Mouse (Mus musculus): ENCODE measurements around the gene Mmgt2. TPM values are rescaled to one million over a fixed set of nuclear protein-coding genes. Genes with fewer than 3 reads are reported as not detected.

Gene Mmgt2
- polyA plus RNA-seq, 1 experiment from 2014 or later: 57.4 TPM

GRCm38 (mm10) chr11:62635406-62635805 is 13.1 kb upstream of the Mmgt2 start:
- Histone ChIP-seq H3K9me3 (ENCODE audit: control insufficient read depth, low read length) (no peaks in the 10 kb centered on the region), H3K4me2 (ENCODE audit: low read length) (no peak overlapping the region), H3K36me3 (ENCODE audit: control insufficient read depth, insufficient read depth, low read length) (no peaks in the 10 kb centered on the region; the same call in 1 of the 2 replicates), H3K27me3 (replicated peaks; ENCODE audit: control insufficient read depth, insufficient read depth, low read length) (no peaks in the 10 kb centered on the region), H3K9ac (ENCODE audit: low read length) (no peak overlapping the region), H3K4me3 (ENCODE audit: low read depth, low read length) (no peak overlapping the region), H3K4me1 (replicated peaks; ENCODE audit: control insufficient read depth, insufficient read depth, low read length) (peaks cover 12% of the 10 kb centered on the region), H3K27ac (ENCODE audit: low read depth) (no peak overlapping the region)
- DNase-seq (ENCODE audit: low spot score) (no peak), ATAC-seq (replicated peaks; ENCODE audit: low FRiP score, low TSS enrichment, low read depth) (no peak)
- 63% methylated on average over 3 of the region's 3 CpGs for WGBS

- DNase-seq (ENCODE audit: low spot score): no peak
- Histone ChIP-seq H3K27me3 (replicated peaks; ENCODE audit: control insufficient read depth, insufficient read depth, low read length) (no peaks in the 10 kb centered on the region), H3K4me1 (replicated peaks; ENCODE audit: control insufficient read depth, insufficient read depth, low read length) (peaks cover 5% of the 10 kb centered on the region), H3K9me3 (ENCODE audit: control insufficient read depth, low read length) (no peaks in the 10 kb centered on the region), H3K27ac (ENCODE audit: low read depth) (no peak overlapping the region), H3K9ac (ENCODE audit: low read length) (no peak overlapping the region), H3K4me3 (ENCODE audit: low read depth, low read length) (no peak overlapping the region), H3K4me2 (ENCODE audit: low read length) (no peak overlapping the region), H3K36me3 (ENCODE audit: control insufficient read depth, insufficient read depth, low read length) (no peaks in the 10 kb centered on the region; the same call in 1 of the 2 replicates)
- ATAC-seq (replicated peaks; ENCODE audit: low FRiP score, low TSS enrichment, low read depth): no peak
- WGBS: 59% methylated on average over 11 of the region's 11 CpGs
These were observed 12.2 kb upstream of the Mmgt2 start for GRCm38 (mm10) chr11:62636105-62636839.

GRCm38 (mm10) chr11:62636840-62637221 is 11.6 kb upstream of the Mmgt2 start:
- 75% methylated on average over 3 of the region's 3 CpGs for WGBS
- ATAC-seq (replicated peaks; ENCODE audit: low FRiP score, low TSS enrichment, low read depth): no peak
- no peaks in the 10 kb centered on the region for H3K27me3 ChIP-seq (replicated peaks; ENCODE audit: control insufficient read depth, insufficient read depth, low read length)
- DNase-seq (ENCODE audit: low spot score): no peak
- no peak overlapping the region for H3K27ac ChIP-seq (ENCODE audit: low read depth)
- peaks cover 5% of the 10 kb centered on the region for H3K4me1 ChIP-seq (replicated peaks; ENCODE audit: control insufficient read depth, insufficient read depth, low read length)
- H3K4me2 ChIP-seq (ENCODE audit: low read length): no peak overlapping the region
- no peak overlapping the region for H3K4me3 ChIP-seq (ENCODE audit: low read depth, low read length)
- H3K9me3 ChIP-seq (ENCODE audit: control insufficient read depth, low read length): no peaks in the 10 kb centered on the region
- H3K9ac ChIP-seq (ENCODE audit: low read length): no peak overlapping the region
- no peaks in the 10 kb centered on the region; the same call in 1 of the 2 replicates for H3K36me3 ChIP-seq (ENCODE audit: control insufficient read depth, insufficient read depth, low read length)

GRCm38 (mm10) chr11:62637401-62637800 is 11.1 kb upstream of the Mmgt2 start:
- H3K4me1 ChIP-seq (replicated peaks; ENCODE audit: control insufficient read depth, insufficient read depth, low read length): peaks cover 7% of the 10 kb centered on the region
- H3K27ac ChIP-seq (ENCODE audit: low read depth): no peak overlapping the region
- no peaks in the 10 kb centered on the region; the same call in 1 of the 2 replicates for H3K36me3 ChIP-seq (ENCODE audit: control insufficient read depth, insufficient read depth, low read length)
- WGBS: 79% methylated on average over 5 of the region's 5 CpGs
- no peak overlapping the region for H3K4me3 ChIP-seq (ENCODE audit: low read depth, low read length)
- DNase-seq (ENCODE audit: low spot score) (no peak), ATAC-seq (replicated peaks; ENCODE audit: low FRiP score, low TSS enrichment, low read depth) (no peak)
- H3K4me2 ChIP-seq (ENCODE audit: low read length): no peak overlapping the region
- H3K9me3 ChIP-seq (ENCODE audit: control insufficient read depth, low read length): no peaks in the 10 kb centered on the region
- no peak overlapping the region for H3K9ac ChIP-seq (ENCODE audit: low read length)
- H3K27me3 ChIP-seq (replicated peaks; ENCODE audit: control insufficient read depth, insufficient read depth, low read length): no peaks in the 10 kb centered on the region

GRCm38 (mm10) chr11:62637806-62638205 is 10.7 kb upstream of the Mmgt2 start:
- no peak overlapping the region for H3K4me3 ChIP-seq (ENCODE audit: low read depth, low read length)
- WGBS: 93% methylated on average over 6 of the region's 6 CpGs
- no peak for ATAC-seq (replicated peaks; ENCODE audit: low FRiP score, low TSS enrichment, low read depth)
- peaks cover 8% of the 10 kb centered on the region for H3K4me1 ChIP-seq (replicated peaks; ENCODE audit: control insufficient read depth, insufficient read depth, low read length)
- no peak overlapping the region for H3K9ac ChIP-seq (ENCODE audit: low read length)
- H3K36me3 ChIP-seq (ENCODE audit: control insufficient read depth, insufficient read depth, low read length): no peaks in the 10 kb centered on the region; the same call in 1 of the 2 replicates
- H3K27ac ChIP-seq (ENCODE audit: low read depth): no peak overlapping the region
- no peak for DNase-seq (ENCODE audit: low spot score)
- no peak overlapping the region for H3K4me2 ChIP-seq (ENCODE audit: low read length)
- H3K27me3 ChIP-seq (replicated peaks; ENCODE audit: control insufficient read depth, insufficient read depth, low read length): no peaks in the 10 kb centered on the region
- H3K9me3 ChIP-seq (ENCODE audit: control insufficient read depth, low read length): no peaks in the 10 kb centered on the region

GRCm38 (mm10) chr11:62638402-62638801 is 10.1 kb upstream of the Mmgt2 start:
- Histone ChIP-seq H3K9ac (ENCODE audit: low read length) (no peak overlapping the region), H3K4me1 (replicated peaks; ENCODE audit: control insufficient read depth, insufficient read depth, low read length) (peaks cover 8% of the 10 kb centered on the region), H3K27me3 (replicated peaks; ENCODE audit: control insufficient read depth, insufficient read depth, low read length) (no peaks in the 10 kb centered on the region), H3K27ac (ENCODE audit: low read depth) (no peak overlapping the region), H3K4me2 (ENCODE audit: low read length) (no peak overlapping the region), H3K9me3 (ENCODE audit: control insufficient read depth, low read length) (no peaks in the 10 kb centered on the region), H3K4me3 (ENCODE audit: low read depth, low read length) (no peak overlapping the region), H3K36me3 (ENCODE audit: control insufficient read depth, insufficient read depth, low read length) (no peaks in the 10 kb centered on the region; the same call in 1 of the 2 replicates)
- ATAC-seq (replicated peaks; ENCODE audit: low FRiP score, low TSS enrichment, low read depth): no peak
- 86% methylated on average over 4 of the region's 4 CpGs for WGBS
- DNase-seq (ENCODE audit: low spot score): no peak

GRCm38 (mm10) chr11:62640378-62640777 is 8.1 kb upstream of the Mmgt2 start:
- no peak for ATAC-seq (replicated peaks; ENCODE audit: low FRiP score, low TSS enrichment, low read depth)
- Histone ChIP-seq H3K4me2 (ENCODE audit: low read length) (no peak overlapping the region), H3K9ac (ENCODE audit: low read length) (no peak overlapping the region), H3K36me3 (ENCODE audit: control insufficient read depth, insufficient read depth, low read length) (no peaks in the 10 kb centered on the region; the same call in 1 of the 2 replicates), H3K27me3 (replicated peaks; ENCODE audit: control insufficient read depth, insufficient read depth, low read length) (no peaks in the 10 kb centered on the region), H3K4me1 (replicated peaks; ENCODE audit: control insufficient read depth, insufficient read depth, low read length) (peaks cover 12% of the 10 kb centered on the region), H3K27ac (ENCODE audit: low read depth) (no peak overlapping the region), H3K4me3 (ENCODE audit: low read depth, low read length) (no peak overlapping the region), H3K9me3 (ENCODE audit: control insufficient read depth, low read length) (no peaks in the 10 kb centered on the region)
- 87% methylated on average over 3 of the region's 3 CpGs for WGBS
- DNase-seq (ENCODE audit: low spot score): no peak

- Histone ChIP-seq H3K4me1 (replicated peaks; ENCODE audit: control insufficient read depth, insufficient read depth, low read length) (peaks cover 26% of the 10 kb centered on the region), H3K27ac (ENCODE audit: low read depth) (no peak overlapping the region), H3K4me2 (ENCODE audit: low read length) (no peak overlapping the region), H3K4me3 (ENCODE audit: low read depth, low read length) (no peak overlapping the region), H3K27me3 (replicated peaks; ENCODE audit: control insufficient read depth, insufficient read depth, low read length) (no peaks in the 10 kb centered on the region), H3K9ac (ENCODE audit: low read length) (no peak overlapping the region), H3K36me3 (ENCODE audit: control insufficient read depth, insufficient read depth, low read length) (no peaks in the 10 kb centered on the region; the same call in 1 of the 2 replicates), H3K9me3 (ENCODE audit: control insufficient read depth, low read length) (no peaks in the 10 kb centered on the region)
- DNase-seq (ENCODE audit: low spot score): no peak
- no peak for ATAC-seq (replicated peaks; ENCODE audit: low FRiP score, low TSS enrichment, low read depth)
- WGBS: 70% methylated on average over 11 of the region's 11 CpGs
These were observed 6.2 kb upstream of the Mmgt2 start for GRCm38 (mm10) chr11:62642023-62642844.
